Mouse (Mus musculus) embryonic facial prominence, embryonic 11.5 days (tissue): ENCODE measurements at regions not wholly inside any gene's neighbourhood (a gene's known extent, or its start where the extent isn't known, plus 50 kb on each side); places are given as distances from the start of the nearest gene placed in this dataset.

Experiments used
- ATAC-seq: fragments of 200-750 bp; cut with Nextera tagmentation; replicated peaks from 2 replicates; pipeline ENCODE4 v1.8.0; 2017; ENCODE audit warnings: low read depth; ENCODE audit not compliant: insufficient number of reproducible peaks, low FRiP score, low TSS enrichment
- DNase-seq: peaks from one replicate; pipeline ENCODE4 v3.0.0-alpha.2; 2015; ENCODE audit warnings: low spot score
- H3K27ac ChIP-seq: fragments of 300-500 bp; sonication (generic); replicated peaks from 2 replicates; pipeline ENCODE4 v1.5.1; 2014; ENCODE audit warnings: mild to moderate bottlenecking, low read depth, low read length, control low read depth
- H3K27me3 ChIP-seq: fragments of 300-500 bp; sonication (generic); 2 replicates; pipeline ENCODE4 v1.6.1; 2014; ENCODE audit warnings: mild to moderate bottlenecking, low read length, moderate library complexity, mixed read lengths; ENCODE audit not compliant: control insufficient read depth, insufficient read depth
- H3K36me3 ChIP-seq: fragments of 300-500 bp; sonication (generic); replicated peaks from 2 replicates; pipeline ENCODE4 v1.6.1; 2014; ENCODE audit warnings: low read depth, mild to moderate bottlenecking, low read length, moderate library complexity, mixed read lengths; ENCODE audit not compliant: control insufficient read depth, insufficient read depth
- H3K4me1 ChIP-seq: fragments of 300-500 bp; sonication (generic); 2 replicates; pipeline ENCODE4 v1.6.1; 2014; ENCODE audit warnings: low read length, mixed read lengths; ENCODE audit not compliant: control insufficient read depth, insufficient read depth
- H3K4me2 ChIP-seq: fragments of 300-500 bp; sonication (generic); 2 replicates; pipeline ENCODE4 v1.6.1; 2014; ENCODE audit warnings: low read depth, mild to moderate bottlenecking, control low read depth, low read length, moderate library complexity
- H3K4me3 ChIP-seq: fragments of 300-500 bp; sonication (generic); 2 replicates; pipeline ENCODE4 v1.5.1; 2014; ENCODE audit warnings: low read depth, low read length, control low read depth
- H3K9ac ChIP-seq: fragments of 300-500 bp; sonication (generic); replicated peaks from 2 replicates; pipeline ENCODE4 v1.6.1; 2014; ENCODE audit warnings: mild to moderate bottlenecking, control low read depth, low read length
- H3K9me3 ChIP-seq: fragments of 300-500 bp; sonication (generic); replicated peaks from 2 replicates; pipeline ENCODE4 v1.6.1; 2016; ENCODE audit warnings: mild to moderate bottlenecking, low read length, inconsistent platforms, mixed read lengths; ENCODE audit not compliant: control insufficient read depth
- WGBS: fragments of 180-500 bp; shearing (Covaris S2); extraction: QIAGEN DNeasy Blood & Tissue Kit; methylation state at CpG from one replicate; pipeline ENCODE4 v1.1.7; 2014; 5-methylcytosine and 5-hydroxymethylcytosine counted together

DNA sequence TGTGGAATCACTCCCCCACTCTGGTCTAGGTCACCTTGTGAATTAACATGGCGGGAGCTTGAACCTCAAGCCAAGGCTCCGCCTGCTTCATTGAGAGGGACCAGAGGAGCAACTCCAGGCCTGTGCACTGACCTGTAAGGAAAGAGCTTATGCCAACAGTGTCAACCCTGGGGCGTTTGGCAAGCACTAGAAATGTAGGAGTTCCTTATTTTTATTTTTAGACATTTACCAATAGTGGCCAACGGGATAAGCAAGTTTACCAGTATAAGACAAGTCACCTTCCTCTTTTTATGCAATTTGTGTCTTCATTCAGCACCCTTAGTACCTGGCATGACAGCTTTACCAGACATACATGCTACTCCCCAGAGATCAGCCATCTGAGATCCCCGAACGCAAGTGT, 89.1 kb upstream of the Gpc1 start:
- Histone ChIP-seq H3K9ac (no peak overlapping the region), H3K9me3 (no peaks in the 10 kb centered on the region), H3K4me3 (no peak overlapping the region), H3K36me3 (no peaks in the 10 kb centered on the region), H3K4me1 (no peaks in the 10 kb centered on the region), H3K4me2 (no peak overlapping the region), H3K27ac (no peak overlapping the region), H3K27me3 (no peaks in the 10 kb centered on the region; the same call in 1 of the 2 replicates)
- ATAC-seq (no peak), DNase-seq (no peak)
- whole genome bisulfite sequencing: 78% methylated on average over 6 of the region's 6 CpGs

DNA sequence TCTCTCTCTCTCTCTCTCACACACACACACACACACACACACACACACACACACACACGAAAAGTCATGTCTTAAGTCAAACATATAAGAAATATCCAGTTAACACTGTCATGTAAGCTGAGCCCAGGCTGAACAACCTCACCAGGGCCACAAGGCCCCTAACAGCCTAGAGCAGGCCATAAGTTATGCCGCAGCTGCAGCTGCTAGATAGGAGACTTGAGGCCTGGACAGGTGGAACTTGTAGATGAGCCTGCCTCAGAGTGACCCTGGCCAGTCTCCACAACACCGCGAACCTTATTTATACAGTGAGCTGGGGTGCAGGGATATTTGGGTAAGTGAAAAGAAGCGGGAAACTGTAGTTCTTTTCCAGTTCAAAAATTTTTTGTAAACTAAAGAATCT, 90.4 kb upstream of the Gpc1 start:
- no peak overlapping the region for H3K9ac ChIP-seq
- H3K4me2 ChIP-seq: no peak overlapping the region
- no peak overlapping the region for H3K27ac ChIP-seq
- no peaks in the 10 kb centered on the region for H3K9me3 ChIP-seq
- H3K4me3 ChIP-seq: no peak overlapping the region
- no peak for ATAC-seq
- no peaks in the 10 kb centered on the region for H3K36me3 ChIP-seq
- no peaks in the 10 kb centered on the region for H3K4me1 ChIP-seq
- no peaks in the 10 kb centered on the region; the same call in 1 of the 2 replicates for H3K27me3 ChIP-seq
- WGBS: 88% methylated on average over 5 of the region's 5 CpGs
- DNase-seq: no peak

DNA sequence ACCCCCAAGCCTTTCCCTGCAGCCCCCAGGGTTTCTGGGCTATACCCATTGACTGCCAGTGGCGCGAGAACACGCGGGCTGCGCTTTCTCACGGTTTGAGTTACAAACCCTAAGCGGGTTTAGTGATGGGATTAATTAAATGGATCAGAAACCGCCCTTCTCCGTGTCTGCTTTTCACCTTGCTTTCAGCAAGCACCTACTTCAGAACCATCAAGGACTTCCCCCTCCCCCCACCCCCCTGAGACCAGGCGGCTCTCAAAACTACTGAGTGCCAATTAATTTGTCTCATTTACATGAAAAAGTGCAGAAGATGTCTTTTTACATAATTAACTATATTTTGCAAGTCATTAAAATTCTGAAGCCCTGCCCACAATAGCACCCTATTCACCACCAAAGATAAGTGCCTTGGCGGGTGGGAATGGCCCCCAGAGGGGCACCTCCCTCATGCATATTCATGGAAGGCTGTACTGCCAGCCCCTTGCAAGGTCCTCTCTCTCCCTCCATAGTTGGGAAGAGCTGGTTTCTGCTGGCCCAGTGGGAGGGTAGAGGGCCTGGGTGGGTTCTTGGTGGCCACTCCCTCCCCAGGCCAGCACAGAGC, 89.1 kb upstream of the Otos start:
- Histone ChIP-seq H3K4me3 (no peak overlapping the region), H3K4me2 (no peak overlapping the region), H3K27ac (no peak overlapping the region), H3K4me1 (no peaks in the 10 kb centered on the region), H3K27me3 (no peaks in the 10 kb centered on the region; the same call in 1 of the 2 replicates), H3K36me3 (no peaks in the 10 kb centered on the region), H3K9ac (no peak overlapping the region), H3K9me3 (no peaks in the 10 kb centered on the region)
- WGBS: 36% methylated on average over 11 of the region's 11 CpGs
- ATAC-seq (peak; percentile 41), DNase-seq (peak; percentile 39)

DNA sequence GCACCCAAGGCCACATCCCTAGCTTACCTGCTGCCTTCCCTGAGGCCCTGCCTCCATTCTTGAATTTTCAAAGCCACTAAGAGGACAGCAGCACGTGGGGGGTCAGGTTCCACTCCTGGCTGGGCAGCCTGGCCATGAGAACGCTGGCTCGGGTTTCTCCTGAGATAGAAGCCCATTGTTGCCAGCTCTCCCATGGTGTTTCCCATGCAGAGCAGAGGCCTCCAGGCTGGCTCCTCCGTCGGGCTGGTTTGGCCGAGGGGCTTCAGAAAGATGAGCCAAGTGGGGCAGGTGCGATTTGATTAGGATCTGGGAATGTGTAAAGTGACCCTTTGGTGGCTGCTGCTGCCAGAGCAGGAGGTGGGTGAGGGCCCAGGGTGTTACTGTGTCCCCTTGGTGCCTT, 87.8 kb upstream of the Otos start:
- no peak for ATAC-seq
- no peak overlapping the region for H3K9ac ChIP-seq
- H3K27ac ChIP-seq: no peak overlapping the region
- no peaks in the 10 kb centered on the region for H3K4me1 ChIP-seq
- DNase-seq: no peak
- no peaks in the 10 kb centered on the region for H3K9me3 ChIP-seq
- H3K4me2 ChIP-seq: no peak overlapping the region
- 28% methylated on average over 7 of the region's 7 CpGs for WGBS
- H3K36me3 ChIP-seq: no peaks in the 10 kb centered on the region
- H3K27me3 ChIP-seq: no peaks in the 10 kb centered on the region; the same call in 1 of the 2 replicates
- H3K4me3 ChIP-seq: no peak overlapping the region

- H3K4me3 ChIP-seq: no peak overlapping the region
- H3K4me1 ChIP-seq: no peaks in the 10 kb centered on the region
- no peaks in the 10 kb centered on the region for H3K36me3 ChIP-seq
- H3K27ac ChIP-seq: no peak overlapping the region
- H3K27me3 ChIP-seq: no peaks in the 10 kb centered on the region; the same call in 1 of the 2 replicates
- no peak overlapping the region for H3K4me2 ChIP-seq
- no peak overlapping the region for H3K9ac ChIP-seq
- 70% methylated on average over 8 of the region's 8 CpGs for WGBS
- H3K9me3 ChIP-seq: no peaks in the 10 kb centered on the region
- ATAC-seq (no peak), DNase-seq (no peak)
Measured at GRCm38 (mm10) chr1:92733732-92734131, 85.1 kb upstream of the Otos start.

GRCm38 (mm10) chr1:92731353-92732282, 83.0 kb upstream of the Otos start:
- no peak for ATAC-seq
- 86% methylated on average over 11 of the region's 11 CpGs for WGBS
- H3K4me2 ChIP-seq: no peak overlapping the region
- H3K9ac ChIP-seq: no peak overlapping the region
- no peak for DNase-seq
- no peak overlapping the region for H3K4me3 ChIP-seq
- no peaks in the 10 kb centered on the region for H3K9me3 ChIP-seq
- H3K36me3 ChIP-seq: no peaks in the 10 kb centered on the region
- no peaks in the 10 kb centered on the region for H3K27me3 ChIP-seq
- H3K4me1 ChIP-seq: no peaks in the 10 kb centered on the region
- H3K27ac ChIP-seq: no peak overlapping the region

DNA sequence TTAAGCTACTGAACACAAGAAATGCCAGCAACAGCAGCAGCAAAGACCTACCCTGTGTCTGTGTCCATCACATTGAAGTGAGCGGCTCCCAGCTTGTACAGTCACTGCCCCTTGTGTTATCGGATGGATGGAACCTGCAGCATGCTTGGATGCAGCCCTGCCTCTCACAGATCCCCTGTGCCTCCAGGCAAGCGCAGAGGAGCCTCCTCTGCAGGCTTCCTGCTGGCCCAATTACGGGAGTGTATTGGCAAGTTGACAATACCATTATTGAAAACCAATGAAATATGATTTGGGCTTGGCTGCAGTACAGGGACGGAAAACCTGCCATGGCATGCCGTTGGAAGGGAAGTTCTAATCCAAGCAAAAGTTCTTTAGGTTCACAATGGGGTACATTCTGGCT, 81.9 kb upstream of the Otos start:
- ATAC-seq (no peak), DNase-seq (no peak)
- H3K4me3 ChIP-seq: no peak overlapping the region
- no peaks in the 10 kb centered on the region for H3K36me3 ChIP-seq
- no peaks in the 10 kb centered on the region for H3K27me3 ChIP-seq
- 73% methylated on average over 6 of the region's 6 CpGs for WGBS
- no peaks in the 10 kb centered on the region for H3K4me1 ChIP-seq
- H3K9me3 ChIP-seq: no peaks in the 10 kb centered on the region
- no peak overlapping the region for H3K27ac ChIP-seq
- H3K9ac ChIP-seq: no peak overlapping the region
- H3K4me2 ChIP-seq: no peak overlapping the region

- DNase-seq (no peak), ATAC-seq (no peak)
- H3K27ac ChIP-seq: no peak overlapping the region
- no peak overlapping the region for H3K4me2 ChIP-seq
- no peak overlapping the region for H3K9ac ChIP-seq
- H3K4me1 ChIP-seq: no peaks in the 10 kb centered on the region
- no peaks in the 10 kb centered on the region for H3K9me3 ChIP-seq
- no peaks in the 10 kb centered on the region for H3K27me3 ChIP-seq
- H3K36me3 ChIP-seq: no peaks in the 10 kb centered on the region
- no peak overlapping the region for H3K4me3 ChIP-seq
- WGBS: 71% methylated on average over 4 of the region's 4 CpGs
Measured at GRCm38 (mm10) chr1:92727961-92728360, 79.3 kb upstream of the Otos start.
